ENCODE assay signal across 26 mouse cellular contexts in the genomic region with DNA sequence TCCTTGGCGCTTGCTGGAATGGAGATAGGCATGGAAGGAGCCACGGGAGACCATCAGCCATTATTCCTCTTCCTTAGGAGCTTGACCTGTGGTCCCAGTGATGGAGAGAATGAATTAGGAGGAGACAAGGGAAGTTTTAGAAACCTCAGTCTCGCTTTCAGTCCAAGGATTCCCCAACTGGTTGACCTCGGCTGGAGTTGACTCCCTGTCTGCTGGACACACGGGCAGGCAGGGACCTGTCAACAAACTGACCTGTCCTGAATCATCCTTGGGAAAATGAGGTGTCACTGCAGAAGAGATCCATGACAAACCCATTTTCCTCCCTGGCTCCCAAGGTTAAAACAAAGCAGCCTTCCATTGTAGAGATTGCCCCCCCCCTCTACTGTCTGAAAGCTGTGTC. TPM values are rescaled to one million over a fixed set of nuclear protein-coding genes. Genes with fewer than 3 reads are reported as not detected.
DNase-seq lines count a peak whose midpoint lies in the region; ATAC-seq and TF ChIP-seq lines count a peak whose summit lies in the region.
"Had no signal": no experiment of that assay in that cellular context is flagged by ENCODE, and none has a peak within 500 bp of the region (broad histone marks: within the 10 kb centered on the region; RNA-seq: fewer than 3 reads in every experiment).

No protein-coding gene starts in this region.

- ATAC-seq in embryonic facial prominence, embryonic 15.5 days (ENCODE audit: insufficient number of reproducible peaks, low FRiP score, low TSS enrichment, low read depth): no peak
- no peak for ATAC-seq in heart, embryonic 12.5 days (ENCODE audit: insufficient number of reproducible peaks, low FRiP score)
- ATAC-seq: forebrain, embryonic 14.5 days; forebrain, postnatal 0 days; hindbrain, postnatal 0 days; inflammation-experienced regulatory T-cells, adult 6 months; Patski had no signal

- H3K27ac ChIP-seq in embryonic facial prominence, embryonic 15.5 days (replicated peaks): 0 out of 2 replicates have a peak overlapping the region, but pooled peaks have one; percentile 2
- no peak overlapping the region for H3K27ac ChIP-seq in embryonic facial prominence, embryonic 10.5 days (replicated peaks)
- H3K27ac ChIP-seq in heart, embryonic 12.5 days (ENCODE audit: poor library complexity, severe bottlenecking): peak overlapping the region; percentile 19
- H3K27ac ChIP-seq in heart, adult 2 months: no peak overlapping the region
- H3K27ac ChIP-seq: gastrocnemius, adult 2 months; hindbrain, embryonic 14.5 days; hindbrain, postnatal 0 days had no signal

- WGBS in embryonic facial prominence, embryonic 15.5 days: 82% methylated on average over 5 of the region's 5 CpGs
- 79% methylated on average over 5 of the region's 5 CpGs for WGBS in embryonic facial prominence, embryonic 10.5 days
- 70% methylated on average over 5 of the region's 5 CpGs for WGBS in heart, embryonic 12.5 days
- WGBS in heart, adult 2 months: 84% methylated on average over 5 of the region's 5 CpGs

- no peak overlapping the region for H3K4me3 ChIP-seq in embryonic facial prominence, embryonic 15.5 days (replicated peaks)
- no peak overlapping the region for H3K4me3 ChIP-seq in embryonic facial prominence, embryonic 10.5 days
- no peak overlapping the region for H3K4me3 ChIP-seq in heart, embryonic 12.5 days
- no peak overlapping the region for H3K4me3 ChIP-seq in heart, adult 2 months
- H3K4me3 ChIP-seq: gastrocnemius, adult 2 months had no signal

- H3K9ac ChIP-seq in embryonic facial prominence, embryonic 15.5 days: no peak overlapping the region
- no peak overlapping the region; the same call in 1 of the 2 replicates for H3K9ac ChIP-seq in heart, embryonic 12.5 days
- no peak overlapping the region for H3K9ac ChIP-seq in heart, adult 2 months (ENCODE audit: low read depth, low read length)
- H3K9ac ChIP-seq: forebrain, postnatal 0 days; hindbrain, embryonic 14.5 days had no signal

- no peaks in the 10 kb centered on the region for H3K27me3 ChIP-seq in embryonic facial prominence, embryonic 15.5 days
- H3K27me3 ChIP-seq in embryonic facial prominence, embryonic 10.5 days (replicated peaks; ENCODE audit: low read depth, poor library complexity, severe bottlenecking): no peaks in the 10 kb centered on the region; the same call in 1 of the 2 replicates
- H3K27me3 ChIP-seq in heart, embryonic 12.5 days (replicated peaks): no peaks in the 10 kb centered on the region
- no peaks in the 10 kb centered on the region for H3K27me3 ChIP-seq in heart, adult 2 months (ENCODE audit: control insufficient read depth, insufficient read depth, low read length)
- H3K27me3 ChIP-seq: CH12.LX, Patski had no signal

- no peak for DNase-seq in embryonic facial prominence, embryonic 10.5 days (ENCODE audit: low spot score)
- DNase-seq in heart, adult 2 months: no peak
- peak; percentile 39 for DNase-seq in testis, postnatal 10 days (ENCODE audit: low spot score)
- DNase-seq in testis, postnatal 14 days (ENCODE audit: low spot score): no peak
- no peak for DNase-seq in ovary, postnatal 10 days (ENCODE audit: low spot score)
- DNase-seq: adrenal gland, postnatal 25 days; B cell, adult 2 months; cerebellum, adult 11-12 months; cerebellum, adult 8-10 months; cerebellum, postnatal 10 days; cerebellum, postnatal 36 days; embryo, embryonic 11 days; forebrain, postnatal 0 days; gastrocnemius, adult 2 months; gastrocnemius, postnatal 14 days; heart, postnatal 36 days; kidney, adult 18-20 months had no signal

- intact Hi-C loops in heart, adult 2 months (cut with DNase I): no loop called here

- TF ChIP-seq CTCF in heart, adult 2 months (IDR thresholded peaks at IDR 0.05): no peak

- H3K79me2 ChIP-seq in heart, adult 2 months (replicated peaks; ENCODE audit: control insufficient read depth, insufficient read depth, low read length): no peaks in the 10 kb centered on the region

- H3K9me3 ChIP-seq in embryonic facial prominence, embryonic 15.5 days (replicated peaks): no peaks in the 10 kb centered on the region
- H3K9me3 ChIP-seq in embryonic facial prominence, embryonic 10.5 days: no peaks in the 10 kb centered on the region
- H3K9me3 ChIP-seq in heart, embryonic 12.5 days (replicated peaks): no peaks in the 10 kb centered on the region
- H3K9me3 ChIP-seq: G1E had no signal

- no peak for TF ChIP-seq EP300 in heart, adult 2 months (IDR thresholded peaks at IDR 0.05; ENCODE audit: insufficient read depth, low read depth, low read length)

- no peak overlapping the region for H3K4me2 ChIP-seq in embryonic facial prominence, embryonic 15.5 days (replicated peaks)
- H3K4me2 ChIP-seq in heart, embryonic 12.5 days: no peak overlapping the region
- H3K4me2 ChIP-seq: hindbrain, embryonic 14.5 days had no signal

- H3K4me1 ChIP-seq in embryonic facial prominence, embryonic 15.5 days: peaks cover 40% of the 10 kb centered on the region
- peaks cover 44% of the 10 kb centered on the region for H3K4me1 ChIP-seq in embryonic facial prominence, embryonic 10.5 days
- peaks cover 77% of the 10 kb centered on the region for H3K4me1 ChIP-seq in heart, embryonic 12.5 days (replicated peaks)
- H3K4me1 ChIP-seq in heart, adult 2 months (ENCODE audit: control insufficient read depth, insufficient read depth, low read length): peaks cover 16% of the 10 kb centered on the region

- no peak for TF ChIP-seq POLR2A in heart, adult 2 months (IDR thresholded peaks at IDR 0.05; ENCODE audit: insufficient read depth, low read depth, low read length)

- no peaks in the 10 kb centered on the region for H3K36me3 ChIP-seq in embryonic facial prominence, embryonic 15.5 days
- H3K36me3 ChIP-seq in embryonic facial prominence, embryonic 10.5 days (replicated peaks): no peaks in the 10 kb centered on the region
- no peaks in the 10 kb centered on the region for H3K36me3 ChIP-seq in heart, embryonic 12.5 days
- H3K36me3 ChIP-seq in heart, adult 2 months (ENCODE audit: control insufficient read depth, insufficient read depth, low read length): no peaks in the 10 kb centered on the region
- H3K36me3 ChIP-seq: G1E had no signal

RNA-seq across cellular contexts. Expression of a gene that starts 14.9 kb away (rescaled TPM):
- polyA plus RNA-seq in embryonic facial prominence, embryonic 15.5 days (2015; fragmentation: Nextera tagmentation; extraction: Ambion mirVana): 34.8 and 38.1 TPM in 2 replicates
- polyA plus RNA-seq in embryonic facial prominence, embryonic 10.5 days (2016; fragmentation: Nextera tagmentation; extraction: Ambion mirVana): 35.3 and 38.1 TPM in 2 replicates
- polyA plus RNA-seq in heart, embryonic 12.5 days (2016; fragmentation: Nextera tagmentation; extraction: Ambion mirVana): 414 and 424 TPM in 2 replicates
- over 10,000 TPM; 11,796 to 13,259 TPM for total RNA-seq in heart, adult 2 months (2021)
- polyA plus RNA-seq in heart, adult 2 months (2012; rRNA removed): 3,546 and 6,285 TPM in 2 replicates

Comparison
In these comparisons a context has a peak if more than half of its experiments do, and no peak if none do; other contexts are left out.
1. H3K27ac ChIP-seq: peak in embryonic facial prominence, embryonic 15.5 days (single experiment) and heart, embryonic 12.5 days (single experiment); none in embryonic facial prominence, embryonic 10.5 days (single experiment) and heart, adult 2 months (single experiment).
2. RNA of a gene that starts 14.9 kb away (polyA plus RNA-seq): 3,546 to 6,285 TPM in heart, adult 2 months and 414 to 424 TPM in heart, embryonic 12.5 days; 35.3 to 38.1 TPM in embryonic facial prominence, embryonic 10.5 days and 34.8 to 38.1 TPM in embryonic facial prominence, embryonic 15.5 days; every median in the first group is over 10 times any median in the second.